Mouse (Mus musculus): ENCODE measurements around the gene D2hgdh. TPM values are rescaled to one million over a fixed set of nuclear protein-coding genes. Genes with fewer than 3 reads are reported as not detected.
"Not testable (repeated sequence)": the region's sequence is repeated elsewhere in the genome, so short reads cannot be mapped to it uniquely, and the experiment has no call there.

The D2hgdh gene
- polyA plus RNA-seq, 1 experiment from 2014 or later = 17.1 TPM

- no peak overlapping the region for H3K27ac ChIP-seq (replicated peaks)
- 95% methylated on average over 4 of the region's 4 CpGs for WGBS
- no peak overlapping the region for H3K9ac ChIP-seq
- peaks cover 18% of the 10 kb centered on the region for H3K4me1 ChIP-seq (replicated peaks)
- ATAC-seq (ENCODE audit: low FRiP score, low read depth) = no peak
- H3K9me3 ChIP-seq = no peaks in the 10 kb centered on the region
- H3K4me2 ChIP-seq = no peak overlapping the region
- no peak overlapping the region for H3K4me3 ChIP-seq
- peaks cover 51% of the 10 kb centered on the region for H3K36me3 ChIP-seq
- H3K27me3 ChIP-seq = no peaks in the 10 kb centered on the region
Observed at GRCm38 (mm10) chr1:93808871-93809270, 15.8 kb upstream of the D2hgdh start.

- H3K27ac ChIP-seq (replicated peaks) = no peak overlapping the region
- ATAC-seq (ENCODE audit: low FRiP score, low read depth) = no peak
- WGBS = 96% methylated on average over 3 of the region's 3 CpGs
- H3K4me3 ChIP-seq = no peak overlapping the region
- H3K9me3 ChIP-seq = no peaks in the 10 kb centered on the region
- peaks cover 9% of the 10 kb centered on the region for H3K4me1 ChIP-seq (replicated peaks)
- no peak overlapping the region for H3K4me2 ChIP-seq
- no peaks in the 10 kb centered on the region for H3K27me3 ChIP-seq
- no peak overlapping the region for H3K9ac ChIP-seq
- H3K36me3 ChIP-seq = peaks cover 61% of the 10 kb centered on the region
Observed at GRCm38 (mm10) chr1:93810011-93810410, 14.7 kb upstream of the D2hgdh start.

GRCm38 (mm10) chr1:93811495-93812039 lies 13.1 kb upstream of the D2hgdh start:
- H3K27ac ChIP-seq (replicated peaks) = no peak overlapping the region
- H3K27me3 ChIP-seq = no peaks in the 10 kb centered on the region
- no peaks in the 10 kb centered on the region for H3K4me1 ChIP-seq (replicated peaks)
- H3K9me3 ChIP-seq = no peaks in the 10 kb centered on the region
- H3K4me3 ChIP-seq = no peak overlapping the region
- peaks cover 76% of the 10 kb centered on the region for H3K36me3 ChIP-seq
- H3K9ac ChIP-seq = no peak overlapping the region
- ATAC-seq (ENCODE audit: low FRiP score, low read depth) = no peak
- WGBS = 98% methylated on average over 8 of the region's 8 CpGs
- no peak overlapping the region for H3K4me2 ChIP-seq

GRCm38 (mm10) chr1:93817823-93818532 lies 6.7 kb upstream of the D2hgdh start:
- no peak overlapping the region for H3K4me3 ChIP-seq
- no peaks in the 10 kb centered on the region for H3K27me3 ChIP-seq
- no peak overlapping the region for H3K4me2 ChIP-seq
- no peaks in the 10 kb centered on the region for H3K9me3 ChIP-seq
- 94% methylated on average over 8 of the region's 8 CpGs for WGBS
- H3K9ac ChIP-seq = no peak overlapping the region
- H3K4me1 ChIP-seq (replicated peaks) = no peaks in the 10 kb centered on the region
- ATAC-seq (ENCODE audit: low FRiP score, low read depth) = no peak
- H3K36me3 ChIP-seq = peaks cover 75% of the 10 kb centered on the region
- H3K27ac ChIP-seq (replicated peaks) = no peak overlapping the region

- no peak for ATAC-seq (ENCODE audit: low FRiP score, low read depth)
- H3K36me3 ChIP-seq = peaks cover 68% of the 10 kb centered on the region
- no peak overlapping the region for H3K4me3 ChIP-seq
- H3K27me3 ChIP-seq = no peaks in the 10 kb centered on the region
- no peak overlapping the region for H3K9ac ChIP-seq
- H3K4me2 ChIP-seq = no peak overlapping the region
- H3K27ac ChIP-seq (replicated peaks) = no peak overlapping the region
- WGBS = 76% methylated on average over 7 of the region's 7 CpGs
- no peaks in the 10 kb centered on the region for H3K4me1 ChIP-seq (replicated peaks)
- no peaks in the 10 kb centered on the region for H3K9me3 ChIP-seq
Observed at GRCm38 (mm10) chr1:93818722-93819121, 6.0 kb upstream of the D2hgdh start.

- H3K27me3 ChIP-seq = no peaks in the 10 kb centered on the region
- H3K36me3 ChIP-seq = peaks cover 17% of the 10 kb centered on the region
- H3K4me1 ChIP-seq (replicated peaks) = peaks cover 16% of the 10 kb centered on the region
- H3K9ac ChIP-seq = no peak overlapping the region
- ATAC-seq (ENCODE audit: low FRiP score, low read depth) = no peak
- peak overlapping the region; percentile 94 for H3K27ac ChIP-seq (replicated peaks)
- peak overlapping the region; percentile 64 for H3K4me2 ChIP-seq
- no peaks in the 10 kb centered on the region for H3K9me3 ChIP-seq
- H3K4me3 ChIP-seq = no peak overlapping the region
- 85% methylated on average over 3 of the region's 3 CpGs for WGBS
Observed at GRCm38 (mm10) chr1:93823796-93824495, 763 bp upstream of the D2hgdh start.

GRCm38 (mm10) chr1:93825105-93825674 lies 481 bp downstream of the D2hgdh start:
- Histone ChIP-seq H3K27me3 (no peaks in the 10 kb centered on the region), H3K27ac (replicated peaks) (peak overlapping the region; percentile 94), H3K9ac (peak overlapping the region; percentile 51), H3K4me1 (replicated peaks) (peaks cover 16% of the 10 kb centered on the region), H3K36me3 (peaks cover 10% of the 10 kb centered on the region; the same call in 1 of the 2 replicates), H3K4me2 (peak overlapping the region; percentile 64), H3K4me3 (peak overlapping the region; percentile 51), H3K9me3 (no peaks in the 10 kb centered on the region)
- ATAC-seq (ENCODE audit: low FRiP score, low read depth) = peak; percentile 96
- 2% methylated on average over 30 of the region's 30 CpGs for WGBS

- Histone ChIP-seq H3K4me3 (peak overlapping the region; percentile 51), H3K27me3 (no peaks in the 10 kb centered on the region), H3K4me1 (replicated peaks) (peaks cover 16% of the 10 kb centered on the region), H3K9ac (peak overlapping the region; percentile 51), H3K9me3 (no peaks in the 10 kb centered on the region), H3K36me3 (0 out of 2 replicates have a peak, but pooled peaks cover 5% of the 10 kb centered on the region), H3K27ac (replicated peaks) (peak overlapping the region; percentile 94), H3K4me2 (peak overlapping the region; percentile 64)
- 0 out of 2 replicates have a peak, but pooled peaks have one; percentile 36 for ATAC-seq (ENCODE audit: low FRiP score, low read depth)
- 40% methylated on average over 27 of the region's 27 CpGs for WGBS
Observed at GRCm38 (mm10) chr1:93825771-93826539, 1.2 kb downstream of the D2hgdh start.

- H3K9me3 ChIP-seq = no peaks in the 10 kb centered on the region
- 0 out of 2 replicates have a peak overlapping the region, but pooled peaks have one; percentile 26 for H3K27ac ChIP-seq (replicated peaks)
- H3K9ac ChIP-seq = peak overlapping the region; percentile 51; the same call in 1 of the 2 replicates
- peak overlapping the region; percentile 64 for H3K4me2 ChIP-seq
- H3K4me1 ChIP-seq (replicated peaks) = peaks cover 16% of the 10 kb centered on the region
- no peak for ATAC-seq (ENCODE audit: low FRiP score, low read depth)
- H3K27me3 ChIP-seq = no peaks in the 10 kb centered on the region
- H3K4me3 ChIP-seq = peak overlapping the region; percentile 51
- WGBS = 96% methylated on average over 9 of the region's 9 CpGs
- 0 out of 2 replicates have a peak, but pooled peaks cover under 1% of the 10 kb centered on the region for H3K36me3 ChIP-seq
Observed at GRCm38 (mm10) chr1:93826540-93826835, 1.8 kb downstream of the D2hgdh start.

GRCm38 (mm10) chr1:93832754-93833360 lies 8.1 kb downstream of the D2hgdh start:
- H3K9me3 ChIP-seq; H3K27ac ChIP-seq (replicated peaks); H3K4me3 ChIP-seq; H3K27me3 ChIP-seq; H3K9ac ChIP-seq; ATAC-seq (ENCODE audit: low FRiP score, low read depth); H3K4me2 ChIP-seq; H3K36me3 ChIP-seq; H3K4me1 ChIP-seq (replicated peaks): not testable (repeated sequence)
- 70% methylated on average over 2 of the region's 4 CpGs for WGBS

GRCm38 (mm10) chr1:93834671-93835150 lies 10.0 kb downstream of the D2hgdh start:
- 93% methylated on average over 7 of the region's 7 CpGs for WGBS
- H3K9me3 ChIP-seq = no peaks in the 10 kb centered on the region
- no peaks in the 10 kb centered on the region for H3K27me3 ChIP-seq
- ATAC-seq (ENCODE audit: low FRiP score, low read depth) = no peak
- H3K4me2 ChIP-seq = no peak overlapping the region
- no peak overlapping the region for H3K4me3 ChIP-seq
- H3K27ac ChIP-seq (replicated peaks) = no peak overlapping the region
- no peak overlapping the region for H3K9ac ChIP-seq
- H3K36me3 ChIP-seq = peaks cover 4% of the 10 kb centered on the region; the same call in 1 of the 2 replicates
- H3K4me1 ChIP-seq (replicated peaks) = no peaks in the 10 kb centered on the region
